Mouse (Mus musculus): Measurements from ENCODE around the gene Serac1. TPM values are rescaled to one million over a fixed set of nuclear protein-coding genes. Genes with fewer than 3 reads are reported as not detected.

Gene Serac1
- total and polyA plus RNA-seq, 3 experiments: 6.9 to 9.6 (median 9.6) TPM

- Histone ChIP-seq H3K9me3 (replicated peaks) (no peaks in the 10 kb centered on the region), H3K27me3 (ENCODE audit: insufficient read depth, low read length) (no peaks in the 10 kb centered on the region), H3K4me3 (ENCODE audit: low read depth, low read length) (no peak overlapping the region), H3K36me3 (replicated peaks) (peaks cover 30% of the 10 kb centered on the region), H3K4me1 (ENCODE audit: insufficient read depth, low read depth, low read length) (peaks cover 1% of the 10 kb centered on the region; the same call in 1 of the 2 replicates)
- no peak for ATAC-seq (ENCODE audit: extremely low read depth, insufficient number of reproducible peaks, low FRiP score, poor library complexity, severe bottlenecking)
- TF ChIP-seq POLR2AphosphoS5 (IDR thresholded peaks at IDR 0.05; ENCODE audit: insufficient replicate concordance, low read depth, low read length): no peak
- no peak for DNase-seq (ENCODE audit: low spot score)
These were observed 37.7 kb upstream of the Serac1 start for GRCm38 (mm10) chr17:6117148-6117725.

- ATAC-seq (ENCODE audit: extremely low read depth, insufficient number of reproducible peaks, low FRiP score, poor library complexity, severe bottlenecking) (no peak), DNase-seq (ENCODE audit: low spot score) (no peak)
- H3K27me3 ChIP-seq (ENCODE audit: insufficient read depth, low read length): no peaks in the 10 kb centered on the region
- no peaks in the 10 kb centered on the region for H3K9me3 ChIP-seq (replicated peaks)
- H3K4me3 ChIP-seq (ENCODE audit: low read depth, low read length): no peak overlapping the region
- H3K36me3 ChIP-seq (replicated peaks): peaks cover 29% of the 10 kb centered on the region
- TF ChIP-seq GATA2 (IDR thresholded peaks at IDR 0.05; ENCODE audit: borderline replicate concordance, low read depth, low read length) (no peak), GATA1 (IDR thresholded peaks at IDR 0.05; ENCODE audit: borderline replicate concordance, low read length) (no peak), POLR2AphosphoS5 (IDR thresholded peaks at IDR 0.05; ENCODE audit: insufficient replicate concordance, low read depth, low read length) (no peak), CTCF (IDR thresholded peaks at IDR 0.05; ENCODE audit: low read depth, low read length) (no peak)
- H3K4me1 ChIP-seq (ENCODE audit: insufficient read depth, low read depth, low read length): no peaks in the 10 kb centered on the region
These were observed 35.5 kb upstream of the Serac1 start for GRCm38 (mm10) chr17:6115085-6115484.

- no peak for TF ChIP-seq CTCF (IDR thresholded peaks at IDR 0.05; ENCODE audit: low read depth, low read length)
- peaks cover 32% of the 10 kb centered on the region for H3K36me3 ChIP-seq (replicated peaks)
These were observed 34.1 kb upstream of the Serac1 start for GRCm38 (mm10) chr17:6113653-6114052.

GRCm38 (mm10) chr17:6110956-6111355 lies 31.4 kb upstream of the Serac1 start:
- ATAC-seq (ENCODE audit: extremely low read depth, insufficient number of reproducible peaks, low FRiP score, poor library complexity, severe bottlenecking) (no peak), DNase-seq (ENCODE audit: low spot score) (no peak)
- peaks cover 22% of the 10 kb centered on the region for H3K36me3 ChIP-seq (replicated peaks)
- H3K4me1 ChIP-seq (ENCODE audit: insufficient read depth, low read depth, low read length): peaks cover 17% of the 10 kb centered on the region
- H3K9me3 ChIP-seq (replicated peaks): no peaks in the 10 kb centered on the region
- TF ChIP-seq POLR2AphosphoS5 (IDR thresholded peaks at IDR 0.05; ENCODE audit: insufficient replicate concordance, low read depth, low read length): no peak
- no peak for TF ChIP-seq CTCF (IDR thresholded peaks at IDR 0.05; ENCODE audit: low read depth, low read length)
- TF ChIP-seq GATA1 (IDR thresholded peaks at IDR 0.05; ENCODE audit: borderline replicate concordance, low read length): no peak
- TF ChIP-seq GATA2 (IDR thresholded peaks at IDR 0.05; ENCODE audit: borderline replicate concordance, low read depth, low read length): no peak
- no peak for TF ChIP-seq TAL1 (conservative IDR thresholded peaks at IDR 0.05; ENCODE audit: low read depth, low read length)
- no peak overlapping the region for H3K4me3 ChIP-seq (ENCODE audit: low read depth, low read length)
- H3K27me3 ChIP-seq (ENCODE audit: insufficient read depth, low read length): no peaks in the 10 kb centered on the region

More at GRCm38 (mm10) chr17:6113653-6114052, 34.1 kb upstream of the Serac1 start:
- Histone ChIP-seq H3K27me3 (ENCODE audit: insufficient read depth, low read length) (no peaks in the 10 kb centered on the region), H3K9me3 (replicated peaks) (no peaks in the 10 kb centered on the region), H3K4me3 (ENCODE audit: low read depth, low read length) (no peak overlapping the region), H3K4me1 (ENCODE audit: insufficient read depth, low read depth, low read length) (peaks cover 2% of the 10 kb centered on the region; the same call in 1 of the 2 replicates)
- ATAC-seq (ENCODE audit: extremely low read depth, insufficient number of reproducible peaks, low FRiP score, poor library complexity, severe bottlenecking) (no peak), DNase-seq (ENCODE audit: low spot score) (no peak)

- Histone ChIP-seq H3K36me3 (replicated peaks) (peaks cover 13% of the 10 kb centered on the region), H3K4me1 (ENCODE audit: insufficient read depth, low read depth, low read length) (peaks cover 25% of the 10 kb centered on the region), H3K9me3 (replicated peaks) (no peaks in the 10 kb centered on the region), H3K4me3 (ENCODE audit: low read depth, low read length) (no peak overlapping the region), H3K27me3 (ENCODE audit: insufficient read depth, low read length) (no peaks in the 10 kb centered on the region)
- ATAC-seq (ENCODE audit: extremely low read depth, insufficient number of reproducible peaks, low FRiP score, poor library complexity, severe bottlenecking) (no peak), DNase-seq (ENCODE audit: low spot score) (no peak)
- TF ChIP-seq GATA1 (IDR thresholded peaks at IDR 0.05; ENCODE audit: borderline replicate concordance, low read length) (no peak), POLR2AphosphoS5 (IDR thresholded peaks at IDR 0.05; ENCODE audit: insufficient replicate concordance, low read depth, low read length) (no peak), TAL1 (conservative IDR thresholded peaks at IDR 0.05; ENCODE audit: low read depth, low read length) (no peak), CTCF (IDR thresholded peaks at IDR 0.05; ENCODE audit: low read depth, low read length) (no peak), GATA2 (IDR thresholded peaks at IDR 0.05; ENCODE audit: borderline replicate concordance, low read depth, low read length) (no peak)
These were observed 28.6 kb upstream of the Serac1 start for GRCm38 (mm10) chr17:6108175-6108574.

- TF ChIP-seq GATA1 (IDR thresholded peaks at IDR 0.05; ENCODE audit: borderline replicate concordance, low read length): no peak
- no peak for TF ChIP-seq GATA2 (IDR thresholded peaks at IDR 0.05; ENCODE audit: borderline replicate concordance, low read depth, low read length)
- no peak for TF ChIP-seq CTCF (IDR thresholded peaks at IDR 0.05; ENCODE audit: low read depth, low read length)
- TF ChIP-seq POLR2AphosphoS5 (IDR thresholded peaks at IDR 0.05; ENCODE audit: insufficient replicate concordance, low read depth, low read length): no peak
- TF ChIP-seq TAL1 (conservative IDR thresholded peaks at IDR 0.05; ENCODE audit: low read depth, low read length): no peak
- H3K4me3 ChIP-seq (ENCODE audit: low read depth, low read length): peak overlapping the region; percentile 75
- no peaks in the 10 kb centered on the region for H3K27me3 ChIP-seq (ENCODE audit: insufficient read depth, low read length)
- DNase-seq (ENCODE audit: low spot score): peak; percentile 20
- H3K4me1 ChIP-seq (ENCODE audit: insufficient read depth, low read depth, low read length): peaks cover 25% of the 10 kb centered on the region
- no peak for ATAC-seq (ENCODE audit: extremely low read depth, insufficient number of reproducible peaks, low FRiP score, poor library complexity, severe bottlenecking)
- peaks cover 12% of the 10 kb centered on the region for H3K36me3 ChIP-seq (replicated peaks)
- no peaks in the 10 kb centered on the region for H3K9me3 ChIP-seq (replicated peaks)
These were observed 27.6 kb upstream of the Serac1 start for GRCm38 (mm10) chr17:6107015-6107601.
